Mouse (Mus musculus) C2C12 (cell line): Measurements from ENCODE around the gene Klrb1f.

Source experiments
- CTCF ChIP-seq: IDR thresholded peaks from one replicate; pipeline ENCODE4 v1.5.1; 2011; ENCODE audit not compliant: control insufficient read depth, insufficient read depth, insufficient read length
- FOSL1 ChIP-seq: IDR thresholded peaks from one replicate; pipeline ENCODE4 v1.8.0; 2011; ENCODE audit warnings: mild to moderate bottlenecking, low read length; ENCODE audit not compliant: poor library complexity, insufficient read depth, severe bottlenecking
- MAX ChIP-seq: IDR thresholded peaks from one replicate; pipeline ENCODE4 v1.6.1; 2011; ENCODE audit warnings: mild to moderate bottlenecking, control low read depth
- USF1 ChIP-seq: IDR thresholded peaks from one replicate; pipeline ENCODE4 v1.6.1; 2011; ENCODE audit warnings: low read depth, mild to moderate bottlenecking, control low read depth, moderate library complexity

GRCm38 (mm10) chr6:129042470-129042869 is 3.2 kb upstream of the Klrb1f start:
- no peak for TF ChIP-seq CTCF
- TF ChIP-seq MAX = no peak
- no peak for TF ChIP-seq FOSL1
- TF ChIP-seq USF1 = no peak
